Mouse (Mus musculus) liver, embryonic 14.5 days (tissue): ENCODE data around the gene Hunk. TPM values are rescaled to one million over a fixed set of nuclear protein-coding genes. Genes with fewer than 3 reads are reported as not detected.

ENCODE experiments used
- ATAC-seq: fragments of 200-750 bp; cut with Nextera tagmentation; 2 replicates; pipeline ENCODE4 v1.8.0; 2017; ENCODE audit warnings: moderate number of reproducible peaks, mild to moderate bottlenecking, moderate library complexity; ENCODE audit not compliant: insufficient read depth
- DNase-seq, 3 experiments: peaks; one replicate each; pipeline ENCODE4 v3.0.0-alpha.2; 2012 to 2013; ENCODE audit warnings: low read depth in 3 of 3, low spot score in 3 of 3
- H3K27ac ChIP-seq: fragments of 300-500 bp; sonication (generic); 2 replicates; pipeline ENCODE4 v1.5.1; 2014; ENCODE audit warnings: moderate library complexity, mild to moderate bottlenecking, control low read depth, inconsistent platforms
- H3K27me3 ChIP-seq: fragments of 300-500 bp; sonication (generic); 2 replicates; pipeline ENCODE4 v1.6.1; 2014; ENCODE audit warnings: mild to moderate bottlenecking, low read length, moderate library complexity; ENCODE audit not compliant: control insufficient read depth, insufficient read depth
- H3K36me3 ChIP-seq: fragments of 300-500 bp; sonication (generic); replicated peaks from 2 replicates; pipeline ENCODE4 v1.6.1; 2014; ENCODE audit warnings: low read depth; ENCODE audit not compliant: control insufficient read depth, insufficient read depth
- H3K4me1 ChIP-seq, 2 experiments: fragments of 200-500 bp in 1 of 2; fragments of 300-500 bp in 1 of 2; sonication (generic) in 1 of 2; replicated peaks; 2 replicates each; pipeline ENCODE4 v1.6.1; 2012 to 2014; ENCODE audit warnings: antibody characterized with exemption in 1 of 2, inconsistent platforms in 1 of 2, low read length in 1 of 2; ENCODE audit not compliant: control insufficient read depth in 2 of 2, insufficient read depth in 2 of 2
- H3K4me2 ChIP-seq: fragments of 300-500 bp; sonication (generic); 2 replicates; pipeline ENCODE4 v1.6.1; 2014; ENCODE audit warnings: low read depth, mild to moderate bottlenecking, control low read depth, moderate library complexity
- H3K4me3 ChIP-seq, 2 experiments: fragments of 200-500 bp in 1 of 2; fragments of 300-500 bp in 1 of 2; sonication (generic) in 1 of 2; 2 replicates each; pipeline ENCODE4 v1.5.1; 2012 to 2014; ENCODE audit warnings: low read depth in 2 of 2, low read length in 2 of 2, mild to moderate bottlenecking in 2 of 2, control low read depth in 1 of 2, inconsistent platforms in 1 of 2, moderate library complexity in 1 of 2; ENCODE audit not compliant: insufficient read depth in 1 of 2
- H3K9ac ChIP-seq: fragments of 300-500 bp; sonication (generic); replicated peaks from 2 replicates; pipeline ENCODE4 v1.6.1; 2014; ENCODE audit warnings: mild to moderate bottlenecking, control low read depth, moderate library complexity
- H3K9me3 ChIP-seq: fragments of 300-500 bp; sonication (generic); 2 replicates; pipeline ENCODE4 v1.6.1; 2016; ENCODE audit warnings: low read length, mixed read lengths; ENCODE audit not compliant: control insufficient read depth
- CTCF ChIP-seq: IDR thresholded peaks from 2 replicates; pipeline ENCODE4 v1.5.1; 2016; ENCODE audit warnings: antibody characterized with exemption, low read depth, control low read depth
- EP300 ChIP-seq: IDR thresholded peaks from 2 replicates; pipeline ENCODE4 v1.6.1; 2016; ENCODE audit warnings: antibody characterized with exemption, low read depth
- WGBS: fragments of 180-500 bp; shearing (Covaris S2); extraction: QIAGEN DNeasy Blood & Tissue Kit; methylation state at CpG from one replicate; pipeline ENCODE4 v1.1.7; 2014; ENCODE audit not compliant: insufficient replicate concordance; 5-methylcytosine and 5-hydroxymethylcytosine counted together
- polyA plus RNA-seq, 2 experiments: library from polyadenylated mRNA; depleted of rRNA in 1 of 2; stranded (reverse) in 1 of 2; unstranded in 1 of 2; fragments of >200 nt; fragmentation: Nextera tagmentation in 1 of 2; extraction: Ambion mirVana in 1 of 2; gene quantifications; 2 replicates each; pipeline versions ENCODE4 v1.2.1 to v1.2.3; 2012 to 2014

Gene Hunk
- polyA plus RNA-seq, 2 experiments = 0.80 to 0.88 TPM

GRCm38 (mm10) chr16:90400314-90400713 is 14.5 kb downstream of the Hunk start:
- Histone ChIP-seq H3K9ac (no peak overlapping the region), H3K4me3 (no peak overlapping the region), H3K27me3 (no peaks in the 10 kb centered on the region), H3K36me3 (no peaks in the 10 kb centered on the region), H3K4me2 (no peak overlapping the region), H3K9me3 (no peaks in the 10 kb centered on the region), H3K4me1 (peaks cover 0 to 12% of the 10 kb centered on the region in 2 experiments; a peak in 2 of 4 replicates), H3K27ac (no peak overlapping the region)
- 19% methylated on average over 9 of the region's 9 CpGs for WGBS
- no peak for ATAC-seq
- DNase-seq = no peak
- no peak for TF ChIP-seq EP300
- TF ChIP-seq CTCF = no peak

- Histone ChIP-seq H3K36me3 (no peaks in the 10 kb centered on the region), H3K4me3 (no peak overlapping the region), H3K4me1 (peaks cover 0 to 7% of the 10 kb centered on the region in 2 experiments; a peak in 2 of 4 replicates), H3K9me3 (no peaks in the 10 kb centered on the region), H3K4me2 (no peak overlapping the region), H3K9ac (no peak overlapping the region), H3K27me3 (no peaks in the 10 kb centered on the region), H3K27ac (no peak overlapping the region)
- TF ChIP-seq CTCF (no peak), EP300 (no peak)
- WGBS = 32% methylated on average over 12 of the region's 12 CpGs
- ATAC-seq (no peak), DNase-seq (no peak)
Measured at GRCm38 (mm10) chr16:90400906-90401666, 15.3 kb downstream of the Hunk start.

DNA sequence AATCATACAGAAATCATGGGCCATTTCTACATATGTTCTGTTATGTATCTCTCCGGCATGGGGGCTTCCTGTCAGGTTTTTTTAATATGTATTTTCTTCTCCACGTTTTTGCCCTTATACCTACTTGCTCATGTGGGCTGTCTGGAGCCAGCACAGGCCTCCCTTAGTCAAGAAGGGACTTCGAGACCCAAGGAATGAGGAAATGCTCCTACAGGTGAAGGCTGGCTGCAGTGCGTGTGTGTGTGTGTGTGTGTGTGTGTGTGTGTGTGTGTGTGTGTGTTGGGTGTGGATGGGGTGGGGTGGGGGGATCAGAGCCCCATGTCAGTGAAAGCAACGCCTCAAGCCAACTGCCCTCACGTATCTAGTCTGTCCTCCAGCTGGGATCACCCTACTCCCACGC is 16.5 kb downstream of the Hunk start:
- Histone ChIP-seq H3K4me1 (peaks cover 0 to 5% of the 10 kb centered on the region in 2 experiments; a peak in 1 of 4 replicates), H3K9me3 (no peaks in the 10 kb centered on the region), H3K36me3 (no peaks in the 10 kb centered on the region), H3K27ac (no peak overlapping the region), H3K27me3 (no peaks in the 10 kb centered on the region), H3K9ac (no peak overlapping the region), H3K4me2 (no peak overlapping the region), H3K4me3 (no peak overlapping the region)
- ATAC-seq (no peak), DNase-seq (no peak)
- 45% methylated on average over 7 of the region's 7 CpGs for WGBS
- TF ChIP-seq CTCF (no peak), EP300 (no peak)

- TF ChIP-seq CTCF (no peak), EP300 (no peak)
- H3K4me2 ChIP-seq = no peak overlapping the region
- WGBS = 69% methylated on average over 3 of the region's 3 CpGs
- no peak for ATAC-seq
- no peak overlapping the region for H3K27ac ChIP-seq
- H3K9me3 ChIP-seq = no peaks in the 10 kb centered on the region
- no peaks in the 10 kb centered on the region for H3K27me3 ChIP-seq
- H3K36me3 ChIP-seq = no peaks in the 10 kb centered on the region
- no peak for DNase-seq
- peaks cover 0 to 6% of the 10 kb centered on the region in 2 experiments; a peak in 1 of 4 replicates for H3K4me1 ChIP-seq
- no peak overlapping the region for H3K4me3 ChIP-seq
- no peak overlapping the region for H3K9ac ChIP-seq
Measured at GRCm38 (mm10) chr16:90405195-90405594, 19.4 kb downstream of the Hunk start.

DNA sequence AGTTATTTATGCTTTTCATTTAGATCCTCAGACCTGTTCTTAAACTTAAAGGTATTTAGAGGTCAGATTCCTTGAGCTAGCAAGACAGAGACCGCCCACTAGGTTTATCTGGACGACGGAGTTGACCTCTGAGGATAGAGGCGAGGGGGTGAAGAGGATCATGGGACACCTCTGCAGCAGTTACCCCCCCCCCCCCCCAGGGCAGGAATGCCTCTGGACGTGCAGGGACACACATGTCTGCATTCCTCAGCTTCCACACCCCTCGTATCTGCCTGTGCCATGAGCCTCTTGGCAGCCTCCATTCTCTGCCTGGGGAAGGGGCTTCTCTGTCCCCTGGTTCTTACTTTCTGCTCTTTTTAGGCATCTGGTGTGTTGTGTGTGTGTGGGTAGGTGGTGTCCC is 19.8 kb downstream of the Hunk start:
- no peak overlapping the region for H3K4me3 ChIP-seq
- DNase-seq (no peak), ATAC-seq (no peak)
- H3K27me3 ChIP-seq = no peaks in the 10 kb centered on the region
- H3K36me3 ChIP-seq = no peaks in the 10 kb centered on the region
- H3K9ac ChIP-seq = no peak overlapping the region
- H3K4me2 ChIP-seq = no peak overlapping the region
- H3K9me3 ChIP-seq = no peaks in the 10 kb centered on the region
- peaks cover 0 to 5% of the 10 kb centered on the region in 2 experiments; a peak in 1 of 4 replicates for H3K4me1 ChIP-seq
- WGBS = 45% methylated on average over 5 of the region's 6 CpGs
- no peak for TF ChIP-seq EP300
- TF ChIP-seq CTCF = no peak
- no peak overlapping the region for H3K27ac ChIP-seq
